Mouse (Mus musculus): ENCODE data around the gene Slc17a9. TPM values are rescaled to one million over a fixed set of nuclear protein-coding genes. Genes with fewer than 3 reads are reported as not detected.

The Slc17a9 gene
- polyA plus RNA-seq, 1 experiment from 2014 or later: 3.1 TPM

GRCm38 (mm10) chr2:180745248-180745927 lies 20.3 kb downstream of the Slc17a9 start:
- Histone ChIP-seq H3K4me2 (replicated peaks; ENCODE audit: low read depth) (no peak overlapping the region), H3K27ac (ENCODE audit: low read depth, low read length) (no peak overlapping the region), H3K36me3 (ENCODE audit: control insufficient read depth, insufficient read depth) (no peaks in the 10 kb centered on the region), H3K9me3 (ENCODE audit: control insufficient read depth) (no peaks in the 10 kb centered on the region), H3K4me1 (replicated peaks; ENCODE audit: control insufficient read depth, insufficient read depth, low read length) (no peaks in the 10 kb centered on the region), H3K9ac (ENCODE audit: low read depth, low read length) (no peak overlapping the region), H3K27me3 (replicated peaks; ENCODE audit: control insufficient read depth, insufficient read depth, low read length) (peaks cover 5% of the 10 kb centered on the region; the same call in 1 of the 2 replicates), H3K4me3 (ENCODE audit: low read depth, low read length) (no peak overlapping the region)
- ATAC-seq: peak; percentile 58
- peak; percentile 100 for TF ChIP-seq CTCF (IDR thresholded peaks at IDR 0.05; ENCODE audit: low read depth)
- 32% methylated on average over 17 of the region's 17 CpGs for WGBS

GRCm38 (mm10) chr2:180746569-180747192 lies 21.6 kb downstream of the Slc17a9 start:
- Histone ChIP-seq H3K36me3 (ENCODE audit: control insufficient read depth, insufficient read depth) (no peaks in the 10 kb centered on the region), H3K27ac (ENCODE audit: low read depth, low read length) (no peak overlapping the region), H3K9ac (ENCODE audit: low read depth, low read length) (no peak overlapping the region), H3K4me3 (ENCODE audit: low read depth, low read length) (no peak overlapping the region), H3K4me2 (replicated peaks; ENCODE audit: low read depth) (no peak overlapping the region), H3K4me1 (replicated peaks; ENCODE audit: control insufficient read depth, insufficient read depth, low read length) (no peaks in the 10 kb centered on the region), H3K27me3 (replicated peaks; ENCODE audit: control insufficient read depth, insufficient read depth, low read length) (peaks cover 5% of the 10 kb centered on the region; the same call in 1 of the 2 replicates), H3K9me3 (ENCODE audit: control insufficient read depth) (no peaks in the 10 kb centered on the region)
- no peak for ATAC-seq
- WGBS: 48% methylated on average over 5 of the region's 5 CpGs
- TF ChIP-seq CTCF (IDR thresholded peaks at IDR 0.05; ENCODE audit: low read depth): no peak

GRCm38 (mm10) chr2:180748904-180749303 lies 23.8 kb downstream of the Slc17a9 start:
- TF ChIP-seq CTCF (IDR thresholded peaks at IDR 0.05; ENCODE audit: low read depth): no peak
- H3K4me2 ChIP-seq (replicated peaks; ENCODE audit: low read depth): no peak overlapping the region
- 40% methylated on average over 5 of the region's 5 CpGs for WGBS
- no peaks in the 10 kb centered on the region for H3K36me3 ChIP-seq (ENCODE audit: control insufficient read depth, insufficient read depth)
- H3K9me3 ChIP-seq (ENCODE audit: control insufficient read depth): no peaks in the 10 kb centered on the region
- no peak overlapping the region for H3K4me3 ChIP-seq (ENCODE audit: low read depth, low read length)
- no peak for ATAC-seq
- H3K27me3 ChIP-seq (replicated peaks; ENCODE audit: control insufficient read depth, insufficient read depth, low read length): peaks cover 5% of the 10 kb centered on the region; the same call in 1 of the 2 replicates
- H3K27ac ChIP-seq (ENCODE audit: low read depth, low read length): no peak overlapping the region
- H3K4me1 ChIP-seq (replicated peaks; ENCODE audit: control insufficient read depth, insufficient read depth, low read length): no peaks in the 10 kb centered on the region
- no peak overlapping the region for H3K9ac ChIP-seq (ENCODE audit: low read depth, low read length)

GRCm38 (mm10) chr2:180754976-180755688 lies 30.1 kb downstream of the Slc17a9 start:
- TF ChIP-seq CTCF (IDR thresholded peaks at IDR 0.05; ENCODE audit: low read depth): no peak
- Histone ChIP-seq H3K4me2 (replicated peaks; ENCODE audit: low read depth) (no peak overlapping the region), H3K36me3 (ENCODE audit: control insufficient read depth, insufficient read depth) (no peaks in the 10 kb centered on the region), H3K4me1 (replicated peaks; ENCODE audit: control insufficient read depth, insufficient read depth, low read length) (no peaks in the 10 kb centered on the region), H3K4me3 (ENCODE audit: low read depth, low read length) (no peak overlapping the region), H3K9ac (ENCODE audit: low read depth, low read length) (no peak overlapping the region), H3K9me3 (ENCODE audit: control insufficient read depth) (no peaks in the 10 kb centered on the region), H3K27ac (ENCODE audit: low read depth, low read length) (no peak overlapping the region), H3K27me3 (replicated peaks; ENCODE audit: control insufficient read depth, insufficient read depth, low read length) (0 out of 2 replicates have a peak, but pooled peaks cover 5% of the 10 kb centered on the region)
- WGBS: 76% methylated on average over 5 of the region's 5 CpGs
- no peak for ATAC-seq

GRCm38 (mm10) chr2:180755896-180756295 lies 30.8 kb downstream of the Slc17a9 start:
- no peak for TF ChIP-seq CTCF (IDR thresholded peaks at IDR 0.05; ENCODE audit: low read depth)
- Histone ChIP-seq H3K4me3 (ENCODE audit: low read depth, low read length) (no peak overlapping the region), H3K9ac (ENCODE audit: low read depth, low read length) (no peak overlapping the region), H3K36me3 (ENCODE audit: control insufficient read depth, insufficient read depth) (no peaks in the 10 kb centered on the region), H3K4me1 (replicated peaks; ENCODE audit: control insufficient read depth, insufficient read depth, low read length) (no peaks in the 10 kb centered on the region), H3K27ac (ENCODE audit: low read depth, low read length) (no peak overlapping the region), H3K9me3 (ENCODE audit: control insufficient read depth) (no peaks in the 10 kb centered on the region), H3K27me3 (replicated peaks; ENCODE audit: control insufficient read depth, insufficient read depth, low read length) (0 out of 2 replicates have a peak, but pooled peaks cover 5% of the 10 kb centered on the region), H3K4me2 (replicated peaks; ENCODE audit: low read depth) (no peak overlapping the region)
- 1% methylated on average over 8 of the region's 8 CpGs for WGBS
- no peak for ATAC-seq

GRCm38 (mm10) chr2:180756786-180757185 lies 31.7 kb downstream of the Slc17a9 start:
- Histone ChIP-seq H3K9ac (ENCODE audit: low read depth, low read length) (no peak overlapping the region), H3K4me3 (ENCODE audit: low read depth, low read length) (no peak overlapping the region), H3K36me3 (ENCODE audit: control insufficient read depth, insufficient read depth) (no peaks in the 10 kb centered on the region), H3K4me2 (replicated peaks; ENCODE audit: low read depth) (no peak overlapping the region), H3K27me3 (replicated peaks; ENCODE audit: control insufficient read depth, insufficient read depth, low read length) (0 out of 2 replicates have a peak, but pooled peaks cover 5% of the 10 kb centered on the region), H3K27ac (ENCODE audit: low read depth, low read length) (no peak overlapping the region), H3K4me1 (replicated peaks; ENCODE audit: control insufficient read depth, insufficient read depth, low read length) (no peaks in the 10 kb centered on the region), H3K9me3 (ENCODE audit: control insufficient read depth) (no peaks in the 10 kb centered on the region)
- no peak for TF ChIP-seq CTCF (IDR thresholded peaks at IDR 0.05; ENCODE audit: low read depth)
- WGBS: 30% methylated on average over 2 of the region's 2 CpGs
- no peak for ATAC-seq
